Mouse (Mus musculus) adrenal gland, postnatal 25 days (tissue): ENCODE measurements around the gene Gm10334. TPM values are rescaled to one million over a fixed set of nuclear protein-coding genes. Genes with fewer than 3 reads are reported as not detected.
"Not testable (repeated sequence)": the region's sequence is repeated elsewhere in the genome, so short reads cannot be mapped to it uniquely, and the experiment has no call there.

ENCODE experiments used
- DNase-seq: peaks from one replicate; pipeline ENCODE4 v3.0.0; 2021; ENCODE audit warnings: mixed read lengths
- long read RNA-seq: library from polyadenylated mRNA; stranded (forward); transcript quantifications from one replicate; pipeline ENCODE4 v2.0.0, GENCODE M21; 2021
- total RNA-seq: library from RNA; stranded (reverse); gene quantifications from 2 replicates; pipeline ENCODE4 v1.2.3, GENCODE M21; 2021

The Gm10334 gene
- not detected in 2 replicates for total RNA-seq
- long read RNA-seq: 0 reads

GRCm38 (mm10) chr6:41446045-41446444 lies at the start of gene Gm10334:
TSS of gene Gm10334 (minus strand) at chr6:41446145.
- DNase-seq: not testable (repeated sequence)

DNA sequence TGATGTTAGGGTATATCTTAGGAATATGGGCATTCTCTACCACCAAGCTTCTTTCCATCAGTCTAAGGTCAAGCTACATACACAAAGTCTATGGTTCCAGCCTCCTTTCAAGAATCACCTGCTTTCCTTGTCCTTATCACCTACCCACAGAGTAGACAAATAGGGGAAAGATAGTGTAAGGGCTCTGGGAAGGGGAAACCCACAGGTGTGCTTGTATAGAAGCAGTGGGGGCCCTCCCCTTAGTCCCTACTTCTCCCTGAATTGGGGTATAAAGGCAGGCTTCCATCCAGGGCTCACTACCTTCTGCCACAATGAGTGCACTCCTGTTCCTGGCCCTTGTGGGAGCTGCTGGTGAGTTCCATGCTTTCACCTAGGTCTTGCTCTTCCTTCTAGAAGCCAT lies 12.7 kb upstream of the Gm10334 start, which contains the start of gene Prss1:
TSS of gene Prss1 (plus strand) at position 301 of the 400 bp plus-strand sequence.
- not testable (repeated sequence) for DNase-seq

GRCm38 (mm10) chr6:41442261-41442660 lies 3.7 kb downstream of the Gm10334 start:
- not testable (repeated sequence) for DNase-seq

Other genes with a start within 250 kb of the Gm10334 start
- gene Try4, start 143.9 kb downstream of the Gm10334 start, total RNA-seq: 0.43 TPM in 1 of 2 replicates, not detected in the other
- gene Try5, start 129.3 kb downstream of the Gm10334 start, total RNA-seq: not detected in 2 replicates
- gene Try10, start 92.0 kb downstream of the Gm10334 start, total RNA-seq: not detected in 2 replicates
- gene Prss3, start 68.5 kb downstream of the Gm10334 start, total RNA-seq: not detected in 2 replicates
- not detected in 2 replicates for gene Gm5771, start 53.8 kb downstream of the Gm10334 start, total RNA-seq
- gene Prss1, start 12.8 kb upstream of the Gm10334 start, total RNA-seq: not detected in 2 replicates
- gene Prss2, start 75.6 kb upstream of the Gm10334 start, total RNA-seq: not detected in 2 replicates
- gene Ephb6, start 159.3 kb upstream of the Gm10334 start, total RNA-seq: 24.7 and 30.3 TPM in 2 replicates
- not detected in 2 replicates for gene Trpv6, start 190.3 kb upstream of the Gm10334 start, total RNA-seq
- not detected in 2 replicates for gene Trpv5, start 234.6 kb upstream of the Gm10334 start, total RNA-seq
- not detected in 2 replicates for gene Llcfc1, start 238.3 kb upstream of the Gm10334 start, total RNA-seq